ENCODE assay signal across 10 mouse cellular contexts in the genomic region with DNA sequence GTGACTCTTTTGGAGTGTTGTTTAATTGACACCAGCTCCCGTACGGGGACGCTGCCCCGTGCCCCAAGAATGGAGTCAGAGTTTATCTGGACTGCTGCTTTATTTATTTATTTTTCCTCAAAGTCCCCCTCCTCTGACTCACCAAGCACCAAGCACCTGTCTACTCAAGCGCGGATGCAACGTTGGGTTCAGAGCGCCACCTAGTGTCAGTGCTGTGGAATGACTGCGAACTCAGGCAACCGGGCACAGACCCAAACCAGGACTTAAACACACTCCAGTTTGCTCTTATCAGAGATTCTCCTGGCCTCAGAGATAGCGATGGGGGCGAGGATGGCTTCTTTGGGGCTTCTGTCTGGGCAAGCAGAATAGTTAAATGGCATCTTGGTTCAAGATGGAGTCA. TPM values are rescaled to one million over a fixed set of nuclear protein-coding genes. Genes with fewer than 3 reads are reported as not detected.
DNase-seq lines count a peak whose midpoint lies in the region; ATAC-seq lines count a peak whose summit lies in the region.
"Had no signal": no experiment of that assay in that cellular context is flagged by ENCODE, and none has a peak within 500 bp of the region (broad histone marks: within the 10 kb centered on the region; RNA-seq: fewer than 3 reads in every experiment).

No protein-coding gene starts in this region.

- H3K4me2 ChIP-seq in hindbrain, embryonic 13.5 days: no peak overlapping the region
- no peak overlapping the region for H3K4me2 ChIP-seq in forebrain, embryonic 15.5 days (replicated peaks)
- H3K4me2 ChIP-seq: midbrain, embryonic 12.5 days had no signal

- WGBS in hindbrain, embryonic 10.5 days: 9% methylated on average over 12 of the region's 12 CpGs
- WGBS in hindbrain, embryonic 13.5 days: 14% methylated on average over 12 of the region's 12 CpGs
- 12% methylated on average over 12 of the region's 12 CpGs for WGBS in forebrain, embryonic 15.5 days

- peaks cover 8% of the 10 kb centered on the region for H3K4me1 ChIP-seq in hindbrain, embryonic 10.5 days (replicated peaks)
- H3K4me1 ChIP-seq in hindbrain, embryonic 13.5 days (replicated peaks): peaks cover 8% of the 10 kb centered on the region
- H3K4me1 ChIP-seq in forebrain, embryonic 15.5 days: peaks cover 5% of the 10 kb centered on the region; the same call in 1 of the 2 replicates
- H3K4me1 ChIP-seq: embryonic facial prominence, embryonic 12.5 days had no signal

- no peaks in the 10 kb centered on the region for H3K9me3 ChIP-seq in hindbrain, embryonic 10.5 days
- H3K9me3 ChIP-seq in hindbrain, embryonic 13.5 days: no peaks in the 10 kb centered on the region
- no peaks in the 10 kb centered on the region for H3K9me3 ChIP-seq in forebrain, embryonic 15.5 days
- H3K9me3 ChIP-seq: embryonic facial prominence, embryonic 12.5 days; midbrain, embryonic 12.5 days had no signal

- H3K27ac ChIP-seq in hindbrain, embryonic 10.5 days: no peak overlapping the region
- H3K27ac ChIP-seq in hindbrain, embryonic 13.5 days: no peak overlapping the region
- H3K27ac ChIP-seq in forebrain, embryonic 15.5 days (replicated peaks): no peak overlapping the region
- H3K27ac ChIP-seq: embryonic facial prominence, embryonic 12.5 days; midbrain, embryonic 12.5 days had no signal

- no peaks in the 10 kb centered on the region for H3K36me3 ChIP-seq in hindbrain, embryonic 10.5 days
- no peaks in the 10 kb centered on the region for H3K36me3 ChIP-seq in hindbrain, embryonic 13.5 days
- no peaks in the 10 kb centered on the region for H3K36me3 ChIP-seq in forebrain, embryonic 15.5 days
- H3K36me3 ChIP-seq: embryonic facial prominence, embryonic 12.5 days; midbrain, embryonic 12.5 days had no signal

- ATAC-seq in hindbrain, embryonic 13.5 days (ENCODE audit: low FRiP score): no peak
- ATAC-seq in forebrain, embryonic 15.5 days (replicated peaks): 0 out of 2 replicates have a peak, but pooled peaks have one; percentile 29
- ATAC-seq in megakaryocyte, adult 5-6 weeks (ENCODE audit: poor library complexity, severe bottlenecking): peak; percentile 66; the same call in 1 of the 2 replicates

- DNase-seq in hindbrain, embryonic 10.5 days (ENCODE audit: low spot score): peak; percentile 66
- peak; percentile 73 to 78 for DNase-seq in CD8-positive naive resting alpha-beta T cell, adult 2 months (ENCODE audit: low read depth in 2 of 2, low spot score in 2 of 2)
- DNase-seq in brain, adult 2 months (ENCODE audit: low read depth, low spot score): peak; percentile 90
- peak; percentile 71 to 87 for DNase-seq in layer of hippocampus, adult 18-20 months (ENCODE audit: low spot score in 2 of 2)
- DNase-seq in spleen, postnatal 36 days (ENCODE audit: low spot score in 2 of 2): peak; percentile 73 to 75

- H3K9ac ChIP-seq in hindbrain, embryonic 13.5 days: no peak overlapping the region
- no peak overlapping the region for H3K9ac ChIP-seq in forebrain, embryonic 15.5 days (replicated peaks)
- H3K9ac ChIP-seq: embryonic facial prominence, embryonic 12.5 days; midbrain, embryonic 12.5 days had no signal

- no peak overlapping the region for H3K4me3 ChIP-seq in hindbrain, embryonic 10.5 days
- H3K4me3 ChIP-seq in hindbrain, embryonic 13.5 days: no peak overlapping the region
- no peak overlapping the region for H3K4me3 ChIP-seq in forebrain, embryonic 15.5 days
- H3K4me3 ChIP-seq: embryonic facial prominence, embryonic 12.5 days; midbrain, embryonic 12.5 days had no signal

- H3K27me3 ChIP-seq in hindbrain, embryonic 10.5 days (ENCODE audit: insufficient read depth, poor library complexity, severe bottlenecking): 0 out of 2 replicates have a peak, but pooled peaks cover 6% of the 10 kb centered on the region
- peaks cover 8% of the 10 kb centered on the region; the same call in 1 of the 2 replicates for H3K27me3 ChIP-seq in hindbrain, embryonic 13.5 days
- no peaks in the 10 kb centered on the region for H3K27me3 ChIP-seq in forebrain, embryonic 15.5 days

RNA-seq across cellular contexts. Expression of a gene that starts 25.0 kb away (rescaled TPM):
- 0.13 and 0.15 TPM in 2 replicates for polyA plus RNA-seq in hindbrain, embryonic 10.5 days (2016; fragmentation: Nextera tagmentation; extraction: Ambion mirVana)
- 0.14 TPM in 2 replicates for polyA plus RNA-seq in hindbrain, embryonic 13.5 days (2015; fragmentation: Nextera tagmentation; extraction: Ambion mirVana)
- 2.7 and 4.2 TPM in 2 replicates for polyA plus RNA-seq in forebrain, embryonic 15.5 days (2015; fragmentation: Nextera tagmentation; extraction: Ambion mirVana)
- 10 to 100 TPM; 92.7 to 97.3 TPM for total RNA-seq in layer of hippocampus, adult 18-20 months (2021)
- total RNA-seq in megakaryocyte, adult 5-6 weeks (2015): 0.05 TPM in 1 of 2 replicates, not detected in the other
- not detected in 2 replicates for total RNA-seq in megakaryocyte, adult 5-6 weeks (2017)
- polyA plus RNA-seq: midbrain, embryonic 12.5 days had no signal

RNA-seq across cellular contexts. Expression of a gene that starts 38.1 kb away (rescaled TPM):
- polyA plus RNA-seq in hindbrain, embryonic 10.5 days (2016; fragmentation: Nextera tagmentation; extraction: Ambion mirVana): 1.7 and 5.8 TPM in 2 replicates
- 34.5 and 34.8 TPM in 2 replicates for polyA plus RNA-seq in hindbrain, embryonic 13.5 days (2015; fragmentation: Nextera tagmentation; extraction: Ambion mirVana)
- 48.2 and 52.8 TPM in 2 replicates for polyA plus RNA-seq in forebrain, embryonic 15.5 days (2015; fragmentation: Nextera tagmentation; extraction: Ambion mirVana)
- 10 to 100 TPM; 70.7 to 75.2 TPM for total RNA-seq in layer of hippocampus, adult 18-20 months (2021)
- 0.30 and 0.40 TPM in 2 replicates for total RNA-seq in megakaryocyte, adult 5-6 weeks (2015)
- total RNA-seq in megakaryocyte, adult 5-6 weeks (2017): not detected in 2 replicates

RNA-seq across cellular contexts. Expression of a gene that starts 39.6 kb away (rescaled TPM):
- polyA plus RNA-seq in hindbrain, embryonic 10.5 days (2016; fragmentation: Nextera tagmentation; extraction: Ambion mirVana): 0.85 TPM in 1 of 2 replicates, not detected in the other
- 0.28 and 0.49 TPM in 2 replicates for polyA plus RNA-seq in hindbrain, embryonic 13.5 days (2015; fragmentation: Nextera tagmentation; extraction: Ambion mirVana)
- 0.47 and 1.2 TPM in 2 replicates for polyA plus RNA-seq in forebrain, embryonic 15.5 days (2015; fragmentation: Nextera tagmentation; extraction: Ambion mirVana)
- under 1 TPM; 0.61 to 0.82 TPM for total RNA-seq in layer of hippocampus, adult 18-20 months (2021)
- total RNA-seq in megakaryocyte, adult 5-6 weeks (2015): not detected in 2 replicates
- total RNA-seq in megakaryocyte, adult 5-6 weeks (2017): not detected in 2 replicates
- polyA plus RNA-seq: embryonic facial prominence, embryonic 12.5 days; midbrain, embryonic 12.5 days had no signal
